Mouse (Mus musculus) kidney, postnatal 0 days (tissue): ENCODE measurements around the gene Hnf1a. TPM values are rescaled to one million over a fixed set of nuclear protein-coding genes. Genes with fewer than 3 reads are reported as not detected.

Experiments used
- ATAC-seq: fragments of 200-750 bp; cut with Nextera tagmentation; replicated peaks from 2 replicates; pipeline ENCODE4 v1.8.0; 2017; ENCODE audit warnings: low read depth, moderate number of reproducible peaks, moderate TSS enrichment, moderate library complexity; ENCODE audit not compliant: low FRiP score
- DNase-seq: peaks from one replicate; pipeline ENCODE4 v3.0.0-alpha.2; 2016; ENCODE audit warnings: low spot score
- H3K27ac ChIP-seq: fragments of 300-500 bp; sonication (generic); 2 replicates; pipeline ENCODE4 v1.5.1; 2014; ENCODE audit warnings: mild to moderate bottlenecking
- H3K27me3 ChIP-seq: fragments of 300-500 bp; sonication (generic); 2 replicates; pipeline ENCODE4 v1.6.1; 2014; ENCODE audit warnings: low read length, mixed read lengths; ENCODE audit not compliant: insufficient read depth
- H3K36me3 ChIP-seq: fragments of 300-500 bp; sonication (generic); 2 replicates; pipeline ENCODE4 v1.6.1; 2014; ENCODE audit warnings: low read length, mixed read lengths; ENCODE audit not compliant: insufficient read depth
- H3K4me1 ChIP-seq: fragments of 300-500 bp; sonication (generic); replicated peaks from 2 replicates; pipeline ENCODE4 v1.6.1; 2014; ENCODE audit warnings: antibody characterized with exemption, low read length, mixed read lengths; ENCODE audit not compliant: insufficient read depth
- H3K4me2 ChIP-seq: fragments of 300-500 bp; sonication (generic); 2 replicates; pipeline ENCODE4 v1.6.1; 2014; ENCODE audit warnings: mild to moderate bottlenecking, low read length, moderate library complexity, mixed read lengths
- H3K4me3 ChIP-seq: fragments of 300-500 bp; sonication (generic); replicated peaks from 2 replicates; pipeline ENCODE4 v1.5.1; 2014; ENCODE audit warnings: low read depth, low read length
- H3K9ac ChIP-seq: fragments of 300-500 bp; sonication (generic); 2 replicates; pipeline ENCODE4 v1.6.1; 2014; ENCODE audit warnings: low read depth, low read length
- H3K9me3 ChIP-seq: fragments of 300-500 bp; sonication (generic); replicated peaks from 2 replicates; pipeline ENCODE4 v1.6.1; 2016; ENCODE audit warnings: low read length, inconsistent platforms, mixed read lengths
- CTCF ChIP-seq: IDR thresholded peaks from 2 replicates; pipeline ENCODE4 v1.5.1; 2016; ENCODE audit warnings: antibody characterized with exemption, low read depth, mild to moderate bottlenecking, moderate library complexity
- WGBS: fragments of 180-500 bp; shearing (Covaris S2); extraction: QIAGEN DNeasy Blood & Tissue Kit; methylation state at CpG from one replicate; pipeline ENCODE4 v1.1.7; 2014; 5-methylcytosine and 5-hydroxymethylcytosine counted together
- polyA plus RNA-seq: library from polyadenylated mRNA; unstranded; fragments of >200 nt; fragmentation: Nextera tagmentation; extraction: Ambion mirVana; gene quantifications from 2 replicates; pipeline ENCODE4 v1.2.1, GENCODE M21; 2015

Gene Hnf1a
- polyA plus RNA-seq, 1 experiment from 2014 or later = 12.5 TPM

DNA sequence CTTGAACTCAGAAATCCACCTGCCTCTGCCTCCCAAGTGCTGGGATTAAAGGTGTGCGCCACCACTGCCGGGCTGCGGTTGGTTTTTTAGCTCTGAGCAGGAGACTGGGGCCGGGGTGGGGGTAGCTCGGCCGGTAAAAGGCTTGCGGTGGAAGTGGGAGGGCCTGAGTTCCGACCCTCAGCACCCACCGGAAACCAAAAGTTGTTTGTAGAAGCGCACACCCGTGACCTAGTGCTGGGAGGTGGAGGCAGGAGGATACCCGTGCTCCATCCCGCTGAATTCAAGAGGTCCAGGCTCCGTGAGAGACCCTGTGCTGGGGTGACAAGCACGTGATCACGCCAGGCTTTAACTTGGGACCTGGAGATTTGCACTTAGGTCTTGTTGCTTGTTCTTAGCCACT is 25.6 kb upstream of the Hnf1a start:
- DNase-seq = no peak
- 71% methylated on average over 16 of the region's 16 CpGs for WGBS

DNA sequence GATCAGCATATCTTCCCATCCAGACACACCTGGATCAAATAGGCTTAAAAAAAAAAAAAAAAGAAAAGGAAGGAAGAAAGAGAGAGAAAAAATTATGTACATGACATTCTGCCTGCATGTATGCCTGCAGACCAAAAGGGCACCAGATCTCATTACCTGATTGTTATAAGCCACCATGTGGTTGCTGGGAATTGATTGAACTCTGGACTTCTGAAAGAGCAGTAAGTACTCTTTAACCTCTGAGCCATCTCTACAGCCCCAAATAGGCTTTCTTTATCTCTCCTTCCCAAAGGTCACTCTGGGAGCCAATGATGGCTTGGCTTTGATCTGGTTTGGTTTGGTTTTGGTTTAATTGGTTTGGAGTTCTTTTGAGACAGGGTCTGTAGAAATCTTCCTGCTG is 14.2 kb upstream of the Hnf1a start:
- no peak overlapping the region for H3K9ac ChIP-seq
- no peak overlapping the region for H3K4me3 ChIP-seq
- H3K4me1 ChIP-seq = no peaks in the 10 kb centered on the region
- H3K36me3 ChIP-seq = no peaks in the 10 kb centered on the region
- ATAC-seq (no peak), DNase-seq (no peak)
- no peaks in the 10 kb centered on the region for H3K9me3 ChIP-seq
- H3K27me3 ChIP-seq = no peaks in the 10 kb centered on the region
- H3K4me2 ChIP-seq = no peak overlapping the region
- no peak for TF ChIP-seq CTCF
- H3K27ac ChIP-seq = no peak overlapping the region

More for the DNA sequence above, 25.6 kb upstream of the Hnf1a start:
- Histone ChIP-seq H3K27ac (no peak overlapping the region), H3K27me3 (no peaks in the 10 kb centered on the region), H3K36me3 (no peaks in the 10 kb centered on the region), H3K9ac (no peak overlapping the region), H3K4me2 (no peak overlapping the region), H3K4me1 (0 out of 2 replicates have a peak, but pooled peaks cover 4% of the 10 kb centered on the region), H3K4me3 (no peak overlapping the region), H3K9me3 (no peaks in the 10 kb centered on the region)
- ATAC-seq = no peak
- no peak for TF ChIP-seq CTCF

DNA sequence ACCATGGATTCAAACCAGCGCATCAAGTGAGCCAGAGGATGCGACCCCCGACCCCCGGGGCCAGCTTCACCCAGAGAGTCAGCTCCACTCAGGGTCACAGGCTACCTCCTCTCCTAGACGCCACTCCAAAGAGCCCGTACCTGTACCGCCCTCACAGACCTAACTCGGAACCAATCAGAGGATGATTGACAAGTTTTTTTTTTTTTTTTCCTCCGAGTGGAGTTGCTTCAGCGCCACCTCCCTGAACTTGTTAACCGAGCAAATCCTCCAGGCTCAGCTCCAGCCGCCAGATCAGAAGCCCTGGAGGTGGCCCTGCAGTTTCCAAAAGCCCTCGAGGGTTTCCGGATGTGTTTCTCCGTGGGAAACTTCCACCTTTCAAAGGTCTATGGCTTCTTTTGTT is 11.1 kb upstream of the Hnf1a start:
- DNase-seq (no peak), ATAC-seq (no peak)
- Histone ChIP-seq H3K36me3 (no peaks in the 10 kb centered on the region), H3K4me1 (no peaks in the 10 kb centered on the region), H3K27ac (no peak overlapping the region), H3K9ac (no peak overlapping the region), H3K27me3 (no peaks in the 10 kb centered on the region), H3K4me3 (no peak overlapping the region), H3K4me2 (no peak overlapping the region), H3K9me3 (no peaks in the 10 kb centered on the region)
- WGBS = 67% methylated on average over 15 of the region's 15 CpGs
- no peak for TF ChIP-seq CTCF

- Histone ChIP-seq H3K27ac (no peak overlapping the region), H3K4me2 (peak overlapping the region; percentile 70), H3K36me3 (no peaks in the 10 kb centered on the region), H3K4me3 (peak overlapping the region; percentile 32), H3K9me3 (no peaks in the 10 kb centered on the region), H3K4me1 (no peaks in the 10 kb centered on the region), H3K9ac (0 out of 2 replicates have a peak overlapping the region, but pooled peaks have one; percentile 25), H3K27me3 (no peaks in the 10 kb centered on the region)
- no peak; the same call in 1 of the 2 replicates for ATAC-seq
- DNase-seq = no peak
- WGBS = 27% methylated on average over 16 of the region's 16 CpGs
- TF ChIP-seq CTCF = no peak
Observed at GRCm38 (mm10) chr5:114980122-114980748, 9.3 kb upstream of the Hnf1a start.

DNA sequence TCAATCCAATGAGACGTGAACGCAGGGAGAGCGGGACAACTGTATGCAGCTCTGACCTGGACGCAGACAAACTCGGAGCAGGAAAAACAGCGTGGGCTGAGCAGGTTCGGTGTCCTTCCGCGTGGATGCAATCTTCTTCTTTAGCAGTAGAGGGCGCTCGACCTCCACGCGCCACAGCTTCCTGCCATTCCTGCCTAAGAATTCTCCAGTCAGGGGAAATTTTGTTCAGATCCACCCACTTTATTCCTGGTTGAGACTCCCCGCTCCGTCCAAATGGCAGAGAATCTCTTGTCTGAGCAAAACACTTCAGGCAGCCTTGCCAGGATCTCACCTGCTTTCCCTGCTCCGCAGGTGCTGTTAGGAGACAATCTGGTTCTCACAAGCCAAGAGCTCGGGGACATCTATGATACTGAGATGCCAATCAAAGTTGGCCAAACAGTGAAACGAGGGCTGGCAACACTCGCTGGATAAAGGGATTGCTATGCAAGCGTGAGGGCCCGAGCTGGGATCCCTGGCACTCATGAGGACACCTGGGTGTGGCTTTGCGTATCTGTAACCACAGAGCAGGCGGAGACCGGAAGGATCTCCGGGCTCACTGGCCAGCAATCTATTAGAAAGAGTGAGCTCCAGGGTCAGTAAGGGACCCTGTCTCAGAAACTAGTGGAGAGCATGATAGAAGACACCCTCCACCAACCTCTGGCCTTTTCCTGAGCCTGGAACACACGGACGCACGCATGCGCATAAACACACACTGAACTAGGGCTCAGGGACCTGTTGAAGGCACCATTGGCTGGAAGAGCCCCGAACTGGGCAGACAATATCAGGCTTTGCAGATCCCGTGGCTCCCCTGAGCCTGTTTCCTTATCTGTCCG is 8.6 kb upstream of the Hnf1a start:
- Histone ChIP-seq H3K4me2 (peak overlapping the region; percentile 70), H3K9me3 (no peaks in the 10 kb centered on the region), H3K27ac (0 out of 2 replicates have a peak overlapping the region, but pooled peaks have one; percentile 26), H3K36me3 (no peaks in the 10 kb centered on the region), H3K4me3 (peak overlapping the region; percentile 32), H3K9ac (peak overlapping the region; percentile 25; the same call in 1 of the 2 replicates), H3K27me3 (no peaks in the 10 kb centered on the region), H3K4me1 (no peaks in the 10 kb centered on the region)
- WGBS = 6% methylated on average over 32 of the region's 32 CpGs
- DNase-seq (peak; percentile 91), ATAC-seq (peak; percentile 29)
- TF ChIP-seq CTCF = peak; percentile 96

DNA sequence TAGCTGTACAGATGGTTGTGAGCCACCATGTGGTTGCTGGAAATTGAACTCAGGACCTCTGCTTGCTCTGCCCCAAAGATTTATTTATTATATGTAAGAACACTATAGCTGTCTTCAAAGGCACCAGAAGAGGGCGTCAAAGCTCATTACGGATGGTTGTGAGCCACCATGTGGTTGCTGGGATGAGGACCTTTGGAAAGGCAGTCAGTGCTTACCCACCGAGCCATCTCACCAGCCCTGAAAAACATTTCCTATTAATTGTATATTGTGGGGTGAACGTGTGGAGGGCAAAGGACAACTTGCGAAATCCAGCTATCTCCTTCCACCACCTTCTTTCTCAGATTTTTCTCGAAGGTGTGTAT is 8.0 kb upstream of the Hnf1a start:
- WGBS = 7% methylated on average over 6 of the region's 6 CpGs
- Histone ChIP-seq H3K36me3 (no peaks in the 10 kb centered on the region), H3K4me2 (peak overlapping the region; percentile 70), H3K27me3 (no peaks in the 10 kb centered on the region), H3K4me3 (no peak overlapping the region), H3K9me3 (no peaks in the 10 kb centered on the region), H3K27ac (no peak overlapping the region), H3K9ac (no peak overlapping the region), H3K4me1 (no peaks in the 10 kb centered on the region)
- DNase-seq (peak; percentile 61), ATAC-seq (peak; percentile 43; the same call in 1 of the 2 replicates)
- TF ChIP-seq CTCF = no peak; the same call in 1 of the 2 replicates
